Mouse (Mus musculus) neutrophil, adult 5-6 weeks (primary cell): ENCODE results near the gene Gfer. TPM values are rescaled to one million over a fixed set of nuclear protein-coding genes. Genes with fewer than 3 reads are reported as not detected.

Experiments used
- ATAC-seq: fragments of 151-379, 151-347 bp; 2 replicates; pipeline ENCODE4 v1.8.0; 2017; ENCODE audit warnings: mild to moderate bottlenecking, moderate TSS enrichment; ENCODE audit not compliant: insufficient number of reproducible peaks, poor library complexity, low FRiP score, severe bottlenecking; ENCODE audit errors: extremely low read depth
- total RNA-seq: library from RNA; stranded (forward); fragments of 200-1000 nt; gene quantifications from 2 replicates; pipeline ENCODE4 v1.2.3, GENCODE M21; 2017

Gene Gfer
- 17.1 and 23.3 TPM in 2 replicates for total RNA-seq

GRCm38 (mm10) chr17:24696011-24696697, at the start of gene Gfer, which contains the start of gene Noxo1:
Gene Gfer, minus strand, starts transcription at chr17:24696156.
Gene Noxo1, plus strand, starts transcription at chr17:24696234.
- ATAC-seq = peak; percentile 56

GRCm38 (mm10) chr17:24744381-24744780, 48.4 kb upstream of the Gfer start:
- no peak for ATAC-seq

GRCm38 (mm10) chr17:24743896-24744295, 47.9 kb upstream of the Gfer start:
- ATAC-seq = no peak

GRCm38 (mm10) chr17:24742307-24742706, 46.4 kb upstream of the Gfer start:
- ATAC-seq = peak; percentile 14; the same call in 1 of the 2 replicates

- no peak for ATAC-seq
Measured at GRCm38 (mm10) chr17:24739926-24740325, 44.0 kb upstream of the Gfer start.

GRCm38 (mm10) chr17:24738238-24738637, 42.3 kb upstream of the Gfer start:
- no peak for ATAC-seq

GRCm38 (mm10) chr17:24737135-24737810, 41.3 kb upstream of the Gfer start:
- peak; percentile 39 for ATAC-seq

- peak; percentile 91 for ATAC-seq
Measured at GRCm38 (mm10) chr17:24736330-24737051, 40.5 kb upstream of the Gfer start, which contains the start of gene Msrb1. Gene Msrb1, plus strand, starts transcription at chr17:24736642.

- ATAC-seq = no peak
Measured at GRCm38 (mm10) chr17:24735446-24735845, 39.5 kb upstream of the Gfer start.

- ATAC-seq = no peak
Measured at GRCm38 (mm10) chr17:24734513-24734912, 38.6 kb upstream of the Gfer start.

GRCm38 (mm10) chr17:24733434-24734050, 37.6 kb upstream of the Gfer start:
- ATAC-seq = no peak

- ATAC-seq = no peak
Measured at GRCm38 (mm10) chr17:24732233-24732935, 36.4 kb upstream of the Gfer start.

- no peak for ATAC-seq
Measured at GRCm38 (mm10) chr17:24730787-24731186, 34.8 kb upstream of the Gfer start.

- no peak for ATAC-seq
Measured at GRCm38 (mm10) chr17:24729067-24729466, 33.1 kb upstream of the Gfer start.

GRCm38 (mm10) chr17:24728184-24728583, 32.2 kb upstream of the Gfer start:
- ATAC-seq = no peak

- no peak for ATAC-seq
Measured at GRCm38 (mm10) chr17:24727618-24728017, 31.7 kb upstream of the Gfer start, which contains the start of gene Rpl3l. Gene Rpl3l, plus strand, starts transcription at chr17:24727820.

- ATAC-seq = no peak
Measured at GRCm38 (mm10) chr17:24725637-24726390, 29.9 kb upstream of the Gfer start.

- ATAC-seq = peak; percentile 67
Measured at GRCm38 (mm10) chr17:24724184-24724583, 28.2 kb upstream of the Gfer start, which contains the start of gene Ndufb10. Gene Ndufb10, minus strand, starts transcription at chr17:24724478.
